Mouse (Mus musculus) adrenal gland, postnatal 10 days (tissue): ENCODE results near the gene Tmem267. TPM values are rescaled to one million over a fixed set of nuclear protein-coding genes. Genes with fewer than 3 reads are reported as not detected.
A peak's percentile ranks its signal among the peaks of the same experiment; 100 is the strongest.
"Not testable (repeated sequence)": the region's sequence is repeated elsewhere in the genome, so short reads cannot be mapped to it uniquely, and the experiment has no call there.

Experiments used
- DNase-seq: peaks from one replicate; pipeline ENCODE4 v3.0.0; 2021; ENCODE audit warnings: mixed read lengths
- long read RNA-seq, 2 experiments: library from polyadenylated mRNA; stranded (forward); transcript quantifications; one replicate each; pipeline ENCODE4 v2.0.0; 2021
- total RNA-seq, 2 experiments: library from RNA; stranded (reverse); gene quantifications; 2 replicates each; pipeline ENCODE4 v1.2.3; 2021

Gene Tmem267
- 10 to 100 TPM in 1 of 2 experiments, 1 to 10 TPM in 1; 9.1 to 15.7 TPM for total RNA-seq
- long read RNA-seq, experiment 1, partial matches to known transcripts: 0 of 3 reads
- long read RNA-seq, experiment 1, other reads (novel, unspliced or antisense): 3 of 3 reads
- long read RNA-seq, experiment 2, partial matches to known transcripts: 0 of 2 reads
- long read RNA-seq, experiment 2, other reads (novel, unspliced or antisense): 2 of 2 reads

GRCm38 (mm10) chr13:119487880-119488580 lies at the start of gene Tmem267, which contains the start of gene 3110070M22Rik:
Gene Tmem267 (plus strand): TSS chr13:119488039.
Gene 3110070M22Rik (minus strand): TSS chr13:119488383.
- DNase-seq: peak; percentile 94

GRCm38 (mm10) chr13:119442244-119442643 lies 45.6 kb upstream of the Tmem267 start:
- DNase-seq: no peak

- no peak for DNase-seq
Measured at GRCm38 (mm10) chr13:119453563-119453962, 34.3 kb upstream of the Tmem267 start.

GRCm38 (mm10) chr13:119455082-119455481 lies 32.8 kb upstream of the Tmem267 start:
- DNase-seq: no peak

- no peak for DNase-seq
Measured at GRCm38 (mm10) chr13:119456342-119456741, 31.5 kb upstream of the Tmem267 start.

- DNase-seq: peak; percentile 14
Measured at GRCm38 (mm10) chr13:119461900-119462595, 25.8 kb upstream of the Tmem267 start.

- DNase-seq: peak; percentile 92
Measured at GRCm38 (mm10) chr13:119462596-119463560, 25.0 kb upstream of the Tmem267 start, which contains the start of gene 4833420G17Rik. Gene 4833420G17Rik (plus strand): TSS chr13:119462768.

- no peak for DNase-seq
Measured at GRCm38 (mm10) chr13:119476631-119477030, 11.2 kb upstream of the Tmem267 start.

GRCm38 (mm10) chr13:119477789-119478188 lies 10.1 kb upstream of the Tmem267 start:
- DNase-seq: no peak

- DNase-seq: no peak
Measured at GRCm38 (mm10) chr13:119487354-119487753, 485 bp upstream of the Tmem267 start.

GRCm38 (mm10) chr13:119492083-119492482 lies 4.2 kb downstream of the Tmem267 start:
- DNase-seq: not testable (repeated sequence)

- DNase-seq: not testable (repeated sequence)
Measured at GRCm38 (mm10) chr13:119494938-119495337, 7.1 kb downstream of the Tmem267 start.

- peak; percentile 52 for DNase-seq
Measured at GRCm38 (mm10) chr13:119596321-119597211, 108.7 kb downstream of the Tmem267 start.

- peak; percentile 19 for DNase-seq
Measured at GRCm38 (mm10) chr13:119598466-119598865, 110.6 kb downstream of the Tmem267 start.

- peak; percentile 40 for DNase-seq
Measured at GRCm38 (mm10) chr13:119599066-119599465, 111.2 kb downstream of the Tmem267 start.

- not testable (repeated sequence) for DNase-seq
Measured at GRCm38 (mm10) chr13:119599498-119599897, 111.7 kb downstream of the Tmem267 start.

GRCm38 (mm10) chr13:119600166-119600565 lies 112.3 kb downstream of the Tmem267 start:
- peak; percentile 61 for DNase-seq

GRCm38 (mm10) chr13:119602688-119603331 lies 115.0 kb downstream of the Tmem267 start:
- peak; percentile 60 for DNase-seq

- DNase-seq: not testable (repeated sequence)
Measured at GRCm38 (mm10) chr13:119603890-119604289, 116.1 kb downstream of the Tmem267 start.

GRCm38 (mm10) chr13:119604322-119604721 lies 116.5 kb downstream of the Tmem267 start:
- not testable (repeated sequence) for DNase-seq
